Mouse (Mus musculus) heart, adult 2 months (tissue): ENCODE data around the gene Anks1. TPM values are rescaled to one million over a fixed set of nuclear protein-coding genes. Genes with fewer than 3 reads are reported as not detected.

Experiments used
- DNase-seq, 2 experiments: peaks; one replicate each; pipeline ENCODE4 v3.0.0; 2021
- H3K27ac ChIP-seq: fragments of 200-600 bp; 2 replicates; pipeline ENCODE4 v1.8.1; 2022
- H3K27me3 ChIP-seq: fragments of 200-500 bp; 2 replicates; pipeline ENCODE4 v1.6.1; 2012; ENCODE audit warnings: mild to moderate bottlenecking, low read length, inconsistent platforms, mixed read lengths; ENCODE audit not compliant: control insufficient read depth, insufficient read depth
- H3K36me3 ChIP-seq: fragments of 200-500 bp; 2 replicates; pipeline ENCODE4 v1.6.1; 2012; ENCODE audit warnings: low read length, inconsistent platforms; ENCODE audit not compliant: control insufficient read depth, insufficient read depth
- H3K4me1 ChIP-seq: fragments of 200-500 bp; 2 replicates; pipeline ENCODE4 v1.6.1; 2011; ENCODE audit warnings: low read length; ENCODE audit not compliant: control insufficient read depth, insufficient read depth
- H3K4me3 ChIP-seq: fragments of 200-600 bp; 2 replicates; pipeline ENCODE4 v1.8.1; 2022
- H3K79me2 ChIP-seq: fragments of 200-500 bp; replicated peaks from 2 replicates; pipeline ENCODE4 v1.6.1; 2012; ENCODE audit warnings: mild to moderate bottlenecking, inconsistent platforms, low read length, moderate library complexity, mixed read lengths; ENCODE audit not compliant: control insufficient read depth, insufficient read depth
- H3K9ac ChIP-seq: fragments of 200-500 bp; 2 replicates; pipeline ENCODE4 v1.6.1; 2012; ENCODE audit warnings: low read depth, mild to moderate bottlenecking, control low read depth, inconsistent platforms, low read length, mixed read lengths
- CTCF ChIP-seq: fragments of 200-600 bp; IDR thresholded peaks from 2 replicates; pipeline ENCODE4 v1.8.1; 2022; ENCODE audit warnings: antibody characterized with exemption, mild to moderate bottlenecking, moderate library complexity
- EP300 ChIP-seq: fragments of 200-500 bp; IDR thresholded peaks from 2 replicates; pipeline ENCODE4 v1.6.1; 2011; ENCODE audit warnings: low read depth, low read length, control low read depth; ENCODE audit not compliant: insufficient read depth
- POLR2A ChIP-seq: fragments of 200-500 bp; IDR thresholded peaks from 2 replicates; pipeline ENCODE4 v1.6.1; 2011; ENCODE audit warnings: mild to moderate bottlenecking, low read depth, low read length, control low read depth; ENCODE audit not compliant: insufficient read depth
- WGBS: fragments of 180-500 bp; shearing (Covaris S2); methylation state at CpG from one replicate; pipeline ENCODE4 v1.1.7; 2018; 5-methylcytosine and 5-hydroxymethylcytosine counted together
- intact Hi-C: fragments of 180-260 bp; cut with DNase I; formaldehyde crosslinking; loops from one replicate; pipeline ENCODE4 v1.15.1; 2025
- polyA plus RNA-seq: library from polyadenylated mRNA; depleted of rRNA; stranded (reverse); fragments of >200 nt; gene quantifications from 2 replicates; pipeline ENCODE4 v1.2.3, GENCODE M21; 2012
- total RNA-seq, 2 experiments: library from RNA; stranded (reverse); gene quantifications; 2 replicates each; pipeline ENCODE4 v1.2.3; 2021

Anks1 gene
- total and polyA plus RNA-seq, 3 experiments, result 51.6 to 76.4 (median 64.4) TPM

- TF ChIP-seq CTCF (no peak), POLR2A (no peak), EP300 (no peak)
- peaks cover 11% of the 10 kb centered on the region for H3K36me3 ChIP-seq
- H3K79me2 ChIP-seq, result peaks cover 3% of the 10 kb centered on the region; the same call in 1 of the 2 replicates
- intact Hi-C loops, result no loop called here
- H3K9ac ChIP-seq, result no peak overlapping the region
- H3K27ac ChIP-seq, result peak overlapping the region; percentile 70
- DNase-seq, result peak; percentile 45 to 46
- peaks cover 51% of the 10 kb centered on the region for H3K4me1 ChIP-seq
- WGBS, result 23% methylated on average over 5 of the region's 5 CpGs
- no peaks in the 10 kb centered on the region for H3K27me3 ChIP-seq
- no peak overlapping the region for H3K4me3 ChIP-seq
Measured at GRCm38 (mm10) chr17:28025541-28025961, 116.4 kb downstream of the Anks1 start.

- H3K27me3 ChIP-seq, result no peaks in the 10 kb centered on the region
- peaks cover 3% of the 10 kb centered on the region; the same call in 1 of the 2 replicates for H3K79me2 ChIP-seq
- peak; percentile 56 to 61 for DNase-seq
- H3K9ac ChIP-seq, result no peak overlapping the region
- no peak for TF ChIP-seq EP300
- TF ChIP-seq POLR2A, result no peak
- TF ChIP-seq CTCF, result no peak
- peak overlapping the region; percentile 70 for H3K27ac ChIP-seq
- H3K36me3 ChIP-seq, result peaks cover 16% of the 10 kb centered on the region
- WGBS, result 56% methylated on average over 14 of the region's 14 CpGs
- no peak overlapping the region for H3K4me3 ChIP-seq
- H3K4me1 ChIP-seq, result peaks cover 53% of the 10 kb centered on the region
- intact Hi-C loops, result no loop called here
Measured at GRCm38 (mm10) chr17:28026111-28026872, 117.2 kb downstream of the Anks1 start.

GRCm38 (mm10) chr17:28027197-28027596, 118.1 kb downstream of the Anks1 start:
- peaks cover 57% of the 10 kb centered on the region for H3K4me1 ChIP-seq
- intact Hi-C loops, result no loop called here
- no peak overlapping the region for H3K9ac ChIP-seq
- TF ChIP-seq EP300 (no peak), POLR2A (no peak), CTCF (no peak)
- H3K79me2 ChIP-seq, result peaks cover 3% of the 10 kb centered on the region; the same call in 1 of the 2 replicates
- H3K4me3 ChIP-seq, result no peak overlapping the region
- DNase-seq, result no peak
- H3K27me3 ChIP-seq, result no peaks in the 10 kb centered on the region
- no peak overlapping the region; the same call in 1 of the 2 replicates for H3K27ac ChIP-seq
- H3K36me3 ChIP-seq, result peaks cover 20% of the 10 kb centered on the region
- 82% methylated on average over 6 of the region's 6 CpGs for WGBS

- peak in 1 of 2 experiments; percentile 24 for DNase-seq
- Histone ChIP-seq H3K9ac (no peak overlapping the region), H3K4me3 (no peak overlapping the region), H3K27ac (peak overlapping the region; percentile 87), H3K4me1 (peaks cover 58% of the 10 kb centered on the region), H3K27me3 (no peaks in the 10 kb centered on the region), H3K79me2 (peaks cover 3% of the 10 kb centered on the region; the same call in 1 of the 2 replicates), H3K36me3 (peaks cover 20% of the 10 kb centered on the region)
- intact Hi-C loops, result no loop called here
- WGBS, result 48% methylated on average over 10 of the region's 10 CpGs
- TF ChIP-seq CTCF (no peak), EP300 (no peak), POLR2A (no peak)
Measured at GRCm38 (mm10) chr17:28028236-28028635, 119.1 kb downstream of the Anks1 start.

- peak; percentile 45 to 60 for DNase-seq
- peaks cover 4% of the 10 kb centered on the region; the same call in 1 of the 2 replicates for H3K79me2 ChIP-seq
- no peak overlapping the region for H3K9ac ChIP-seq
- H3K27ac ChIP-seq, result peak overlapping the region; percentile 87
- no peaks in the 10 kb centered on the region for H3K27me3 ChIP-seq
- no peak overlapping the region for H3K4me3 ChIP-seq
- intact Hi-C loops, result no loop called here
- 50% methylated on average over 2 of the region's 2 CpGs for WGBS
- H3K4me1 ChIP-seq, result peaks cover 61% of the 10 kb centered on the region
- TF ChIP-seq POLR2A (peak; percentile 56; the same call in 1 of the 2 replicates), CTCF (no peak), EP300 (peak; percentile 77)
- peaks cover 21% of the 10 kb centered on the region for H3K36me3 ChIP-seq
Measured at GRCm38 (mm10) chr17:28029308-28029707, 120.2 kb downstream of the Anks1 start.

GRCm38 (mm10) chr17:28030446-28030845, 121.3 kb downstream of the Anks1 start:
- Histone ChIP-seq H3K27ac (peak overlapping the region; percentile 87), H3K79me2 (peaks cover 5% of the 10 kb centered on the region; the same call in 1 of the 2 replicates)
- DNase-seq, result peak; percentile 55 to 61

More at GRCm38 (mm10) chr17:28030446-28030845, 121.3 kb downstream of the Anks1 start:
- Histone ChIP-seq H3K4me1 (peaks cover 63% of the 10 kb centered on the region), H3K27me3 (no peaks in the 10 kb centered on the region), H3K9ac (no peak overlapping the region), H3K36me3 (peaks cover 24% of the 10 kb centered on the region), H3K4me3 (no peak overlapping the region)
- TF ChIP-seq CTCF, result no peak
- TF ChIP-seq POLR2A, result peak; percentile 59; the same call in 1 of the 2 replicates
- TF ChIP-seq EP300, result no peak
- WGBS, result 32% methylated on average over 10 of the region's 10 CpGs
- intact Hi-C loops, result loop anchor here (1.0 to 5.0 kb wide), 2 partner anchors 15 to 33 kb away; no protein-coding TSS in a partner anchor
